Mouse (Mus musculus) CH12.LX (cell line): Measurements from ENCODE around the gene BC034090. TPM values are rescaled to one million over a fixed set of nuclear protein-coding genes. Genes with fewer than 3 reads are reported as not detected.

Source experiments
- DNase-seq: peaks from one replicate; pipeline ENCODE4 v3.0.0-alpha.2; 2013; ENCODE audit errors: extremely low read depth
- H3K27ac ChIP-seq: 2 replicates; pipeline ENCODE4 v1.5.1; 2012; ENCODE audit warnings: low read depth, mild to moderate bottlenecking, control low read depth, moderate library complexity; ENCODE audit not compliant: insufficient read depth
- H3K27me3 ChIP-seq: replicated peaks from 2 replicates; pipeline ENCODE3; 2012; ENCODE audit warnings: inconsistent platforms
- H3K36me3 ChIP-seq, 2 experiments: replicated peaks in 1 of 2; 2 replicates each; pipeline versions ENCODE3 to v1.6.1; 2012; ENCODE audit warnings: inconsistent platforms in 1 of 2, low read length in 1 of 2, mild to moderate bottlenecking in 1 of 2, mixed read lengths in 1 of 2, moderate library complexity in 1 of 2; ENCODE audit not compliant: control insufficient read depth in 1 of 2, insufficient read depth in 1 of 2
- H3K4me1 ChIP-seq, 2 experiments: 2 replicates each; pipeline ENCODE4 v1.6.1; 2012; ENCODE audit warnings: inconsistent platforms in 1 of 2, moderate library complexity in 1 of 2; ENCODE audit not compliant: insufficient read depth in 2 of 2, control insufficient read depth in 1 of 2
- H3K4me2 ChIP-seq: 2 replicates; pipeline ENCODE4 v1.6.1; 2012; ENCODE audit warnings: low read depth, mild to moderate bottlenecking, control low read depth; ENCODE audit not compliant: poor library complexity, insufficient read depth, severe bottlenecking
- H3K4me3 ChIP-seq, 3 experiments: fragments of 150-350 bp in 1 of 3; sonication (generic) in 1 of 3; replicated peaks in 1 of 3; 2 replicates each; pipeline versions ENCODE3 to v1.5.1; 2011 to 2012; ENCODE audit warnings: low read depth in 2 of 3, low read length in 2 of 3, mild to moderate bottlenecking in 2 of 3, moderate library complexity in 2 of 3, control low read depth in 1 of 3, improper control_type of control experiment in 1 of 3, inconsistent platforms in 1 of 3, mixed read lengths in 1 of 3; ENCODE audit not compliant: poor library complexity in 1 of 3
- H3K79me2 ChIP-seq: replicated peaks from 2 replicates; pipeline ENCODE4 v1.6.1; 2012; ENCODE audit warnings: mild to moderate bottlenecking, moderate library complexity; ENCODE audit not compliant: control insufficient read depth, poor library complexity, insufficient read depth, severe bottlenecking; ENCODE audit errors: extremely low read depth
- H3K9ac ChIP-seq: 2 replicates; pipeline ENCODE4 v1.6.1; 2012; ENCODE audit warnings: low read depth, mild to moderate bottlenecking, control low read depth, moderate library complexity; ENCODE audit not compliant: insufficient read depth
- H3K9me3 ChIP-seq: replicated peaks from 2 replicates; pipeline ENCODE3; 2012; ENCODE audit warnings: low read length, inconsistent platforms, mixed read lengths
- BHLHE40 ChIP-seq: IDR thresholded peaks from 2 replicates; pipeline ENCODE4 v1.6.1; 2011; ENCODE audit warnings: mild to moderate bottlenecking, low read depth, low read length, improper control_type of control experiment
- CHD1 ChIP-seq: IDR thresholded peaks from 2 replicates; pipeline ENCODE4 v1.6.1; 2012; ENCODE audit warnings: low read depth, low read length, improper control_type of control experiment, inconsistent platforms
- CHD2 ChIP-seq: IDR thresholded peaks from 2 replicates; pipeline ENCODE4 v1.6.1; 2011; ENCODE audit warnings: low read length, improper control_type of control experiment
- CTCF ChIP-seq, 2 experiments: IDR thresholded peaks in 1 of 2; conservative IDR thresholded peaks in 1 of 2; 2 replicates each; pipeline ENCODE4 v1.5.1; 2011 to 2012; ENCODE audit warnings: low read depth in 2 of 2, low read length in 2 of 2, improper control_type of control experiment in 1 of 2, inconsistent platforms in 1 of 2, mild to moderate bottlenecking in 1 of 2, moderate library complexity in 1 of 2
- E2F4 ChIP-seq: IDR thresholded peaks from 2 replicates; pipeline ENCODE4 v1.6.1; 2011; ENCODE audit warnings: low read depth, low read length, improper control_type of control experiment; ENCODE audit not compliant: insufficient replicate concordance
- EP300 ChIP-seq: IDR thresholded peaks from 2 replicates; pipeline ENCODE4 v1.6.1; 2011; ENCODE audit warnings: low read length, improper control_type of control experiment
- ETS1 ChIP-seq: conservative IDR thresholded peaks from 2 replicates; pipeline ENCODE4 v1.6.1; 2012; ENCODE audit warnings: low read depth, mild to moderate bottlenecking, inconsistent platforms, low read length, improper control_type of control experiment, moderate library complexity
- GABPA ChIP-seq: IDR thresholded peaks from 2 replicates; pipeline ENCODE4 v1.6.1; 2012; ENCODE audit warnings: low read depth, low read length, improper control_type of control experiment, inconsistent platforms; ENCODE audit not compliant: insufficient replicate concordance
- HCFC1 ChIP-seq: IDR thresholded peaks from 2 replicates; pipeline ENCODE4 v1.6.1; 2012; ENCODE audit warnings: low read depth, mild to moderate bottlenecking, inconsistent platforms, low read length, improper control_type of control experiment
- IRF4 ChIP-seq: IDR thresholded peaks from 2 replicates; pipeline ENCODE4 v1.6.1; 2014; ENCODE audit warnings: low read depth, mild to moderate bottlenecking, inconsistent platforms, low read length, improper control_type of control experiment
- JUN ChIP-seq: IDR thresholded peaks from 2 replicates; pipeline ENCODE4 v1.6.1; 2011; ENCODE audit warnings: low read depth, mild to moderate bottlenecking, low read length, improper control_type of control experiment, moderate library complexity; ENCODE audit not compliant: insufficient read depth
- KAT2A ChIP-seq: IDR thresholded peaks from 2 replicates; pipeline ENCODE4 v1.6.1; 2012; ENCODE audit warnings: low read length, improper control_type of control experiment, inconsistent platforms; ENCODE audit not compliant: insufficient replicate concordance
- MAFK ChIP-seq: IDR thresholded peaks from 2 replicates; pipeline ENCODE4 v1.6.1; 2011; ENCODE audit warnings: low read length, improper control_type of control experiment; ENCODE audit not compliant: insufficient replicate concordance
- MAX ChIP-seq: IDR thresholded peaks from 2 replicates; pipeline ENCODE4 v1.6.1; 2011; ENCODE audit warnings: low read length, improper control_type of control experiment
- MAZ ChIP-seq: IDR thresholded peaks from 2 replicates; pipeline ENCODE4 v1.6.1; 2012; ENCODE audit warnings: low read depth, mild to moderate bottlenecking, inconsistent platforms, low read length, improper control_type of control experiment, moderate library complexity
- MEF2A ChIP-seq: IDR thresholded peaks from 2 replicates; pipeline ENCODE4 v1.6.1; 2014; ENCODE audit warnings: low read depth, mild to moderate bottlenecking, inconsistent platforms, low read length, improper control_type of control experiment, borderline replicate concordance
- MXI1 ChIP-seq: IDR thresholded peaks from 2 replicates; pipeline ENCODE4 v1.6.1; 2011; ENCODE audit warnings: mild to moderate bottlenecking, low read depth, low read length, improper control_type of control experiment
- NELFE ChIP-seq: IDR thresholded peaks from 2 replicates; pipeline ENCODE4 v1.6.1; 2011; ENCODE audit warnings: low read depth, low read length, improper control_type of control experiment
- NRF1 ChIP-seq: IDR thresholded peaks from 2 replicates; pipeline ENCODE4 v1.6.1; 2014; ENCODE audit warnings: low read depth, mild to moderate bottlenecking, inconsistent platforms, low read length, improper control_type of control experiment, moderate library complexity
- PAX5 ChIP-seq: IDR thresholded peaks from 2 replicates; pipeline ENCODE4 v1.6.1; 2012; ENCODE audit warnings: low read length, inconsistent platforms, mixed read lengths
- POLR2A ChIP-seq: IDR thresholded peaks from 2 replicates; pipeline ENCODE4 v1.6.1; 2011; ENCODE audit warnings: low read depth, mild to moderate bottlenecking, improper control_type of control experiment, low read length
- RAD21 ChIP-seq: IDR thresholded peaks from 2 replicates; pipeline ENCODE4 v1.6.1; 2011; ENCODE audit warnings: low read depth, mild to moderate bottlenecking, low read length, improper control_type of control experiment, moderate library complexity
- RCOR1 ChIP-seq: conservative IDR thresholded peaks from 2 replicates; pipeline ENCODE4 v1.6.1; 2012; ENCODE audit warnings: low read depth, mild to moderate bottlenecking, inconsistent platforms, low read length, improper control_type of control experiment
- SMC3 ChIP-seq: IDR thresholded peaks from 2 replicates; pipeline ENCODE4 v1.6.1; 2011; ENCODE audit warnings: low read depth, low read length, improper control_type of control experiment
- TCF12 ChIP-seq: IDR thresholded peaks from 2 replicates; pipeline ENCODE4 v1.6.1; 2014; ENCODE audit warnings: low read depth, mild to moderate bottlenecking, inconsistent platforms, low read length, improper control_type of control experiment
- UBTF ChIP-seq: IDR thresholded peaks from 2 replicates; pipeline ENCODE4 v1.6.1; 2012; ENCODE audit warnings: low read depth, mild to moderate bottlenecking, inconsistent platforms, low read length, improper control_type of control experiment, moderate library complexity
- USF2 ChIP-seq: conservative IDR thresholded peaks from 2 replicates; pipeline ENCODE4 v1.6.1; 2011; ENCODE audit warnings: low read depth, low read length, improper control_type of control experiment
- ZC3H11A ChIP-seq: IDR thresholded peaks from 2 replicates; pipeline ENCODE4 v1.6.1; 2012; ENCODE audit warnings: low read depth, mild to moderate bottlenecking, inconsistent platforms, low read length, improper control_type of control experiment
- ZKSCAN1 ChIP-seq: IDR thresholded peaks from 2 replicates; pipeline ENCODE4 v1.6.1; 2012; ENCODE audit warnings: low read depth, inconsistent platforms, low read length, improper control_type of control experiment, borderline replicate concordance
- ZNF384 ChIP-seq: IDR thresholded peaks from 2 replicates; pipeline ENCODE4 v1.6.1; 2012; ENCODE audit warnings: low read depth, low read length, improper control_type of control experiment, inconsistent platforms
- dilution Hi-C: fragments of 300-500 bp; cut with MboI; formaldehyde crosslinking; loops from 2 replicates; pipeline ENCODE4 v1.14.3; 2020; ENCODE audit warnings: low sequenced_read_pairs; ENCODE audit not compliant: extremely low pct_unique_long_range_greater_than_20kb, extremely low pct_ligation_motif_present
- in situ Hi-C: fragments of 300-500 bp; cut with MboI; formaldehyde crosslinking; loops from 3 replicates; pipeline ENCODE4 v1.14.3; 2019; ENCODE audit warnings: low sequenced_read_pairs, low pct_ligation_motif_present, low pct_unique_long_range_greater_than_20kb, mixed read lengths
- polyA plus RNA-seq: library from polyadenylated mRNA; unstranded; fragments of >175 nt; gene quantifications from 2 replicates; pipeline ENCODE4 v1.2.1, GENCODE M21; 2012; ENCODE audit warnings: low read depth; ENCODE audit not compliant: insufficient read length
- total RNA-seq, 2 experiments: library from RNA; depleted of rRNA; stranded (reverse); fragments of 300-350 nt in 1 of 2; fragments of >200 nt in 1 of 2; gene quantifications; 2 replicates each; pipeline ENCODE4 v1.2.3; 2012 to 2014

BC034090 gene
- total RNA-seq (2012; rRNA removed) (1.5 and 1.6 TPM in 2 replicates), total RNA-seq (2014; rRNA removed) (3.0 and 3.3 TPM in 2 replicates), polyA plus RNA-seq (3.8 and 4.6 TPM in 2 replicates)

GRCm38 (mm10) chr1:155243797-155244770 lies at the start of gene BC034090:
Gene BC034090, minus strand, starts transcription at chr1:155244444.
- in situ Hi-C loops = no loop called here
- no peaks in the 10 kb centered on the region for H3K79me2 ChIP-seq

GRCm38 (mm10) chr1:155293446-155293845 lies 49.2 kb upstream of the BC034090 start:
- Histone ChIP-seq H3K9me3 (no peaks in the 10 kb centered on the region), H3K36me3 (peaks cover 6 to 31% of the 10 kb centered on the region in 2 experiments), H3K4me2 (no peak overlapping the region), H3K27me3 (no peaks in the 10 kb centered on the region), H3K4me3 (no peak overlapping the region), H3K27ac (no peak overlapping the region), H3K79me2 (no peaks in the 10 kb centered on the region), H3K9ac (no peak overlapping the region), H3K4me1 (peaks cover 0 to 11% of the 10 kb centered on the region in 2 experiments; a peak in 2 of 4 replicates)
- DNase-seq = peak; percentile 76
- in situ Hi-C loops = loop anchor here (5.0 kb wide), 1 partner anchor 234 kb away; no protein-coding TSS in a partner anchor
- dilution Hi-C loops = no loop called here
- TF ChIP-seq PAX5 (no peak), RAD21 (peak; percentile 96), MAX (no peak), ZC3H11A (peak; percentile 81), HCFC1 (no peak), E2F4 (no peak), CHD2 (no peak), TCF12 (no peak), CTCF (conservative IDR thresholded peaks at IDR 0.05 in 1 of 2, IDR thresholded peaks at IDR 0.05 in 1 of 2; ENCODE audit: low read depth in 2 of 2, low read length in 2 of 2) (peak; percentile 54 to 94), NRF1 (no peak), CHD1 (no peak), BHLHE40 (no peak), MXI1 (no peak), RCOR1 (no peak), POLR2A (no peak), ZNF384 (no peak), ETS1 (no peak), IRF4 (no peak), JUN (no peak), ZKSCAN1 (no peak), KAT2A (no peak), SMC3 (peak; percentile 90), MAZ (no peak), USF2 (no peak), NELFE (no peak), GABPA (no peak), MEF2A (no peak), EP300 (no peak)

More at GRCm38 (mm10) chr1:155243797-155244770, at the start of gene BC034090:
- Histone ChIP-seq H3K27ac (no peak within 1 kb of the TSS), H3K27me3 (no peaks in the 10 kb centered on the region), H3K9me3 (peaks cover 3% of the 10 kb centered on the region), H3K4me1 (peaks cover 2 to 3% of the 10 kb centered on the region in 2 experiments; a peak in 3 of 4 replicates), H3K4me3 (no peak within 1 kb of the TSS), H3K9ac (no peak within 1 kb of the TSS), H3K36me3 (no peaks in the 10 kb centered on the region), H3K4me2 (no peak within 1 kb of the TSS)
- no peak for DNase-seq
- TF ChIP-seq JUN (no peak), USF2 (no peak), MAFK (no peak), UBTF (no peak), RAD21 (no peak), NELFE (no peak), NRF1 (no peak), ZC3H11A (no peak), BHLHE40 (no peak)
- dilution Hi-C loops = no loop called here
